Mouse (Mus musculus) spleen, postnatal 14 days (tissue): Measurements from ENCODE around the gene Tmem178.

Experiments used
- DNase-seq, 2 experiments: peaks; one replicate each; pipeline ENCODE4 v3.0.0; 2021 to 2022; ENCODE audit warnings: low spot score in 2 of 2

Tmem178 gene

GRCm38 (mm10) chr17:80944530-80945198 lies at the start of gene Tmem178:
Gene Tmem178, plus strand, starts transcription at chr17:80944632.
- no peak for DNase-seq

GRCm38 (mm10) chr17:80896481-80896880 lies 48.0 kb upstream of the Tmem178 start:
- DNase-seq, result no peak

- no peak for DNase-seq
These were observed 46.6 kb upstream of the Tmem178 start for GRCm38 (mm10) chr17:80897709-80898440.

GRCm38 (mm10) chr17:80899513-80900199 lies 44.8 kb upstream of the Tmem178 start:
- no peak for DNase-seq

- no peak for DNase-seq
These were observed 44.3 kb upstream of the Tmem178 start for GRCm38 (mm10) chr17:80900200-80900520.

- DNase-seq, result no peak
These were observed 42.5 kb upstream of the Tmem178 start for GRCm38 (mm10) chr17:80901885-80902284.

GRCm38 (mm10) chr17:80903121-80903875 lies 41.1 kb upstream of the Tmem178 start:
- no peak for DNase-seq

GRCm38 (mm10) chr17:80904061-80904460 lies 40.4 kb upstream of the Tmem178 start:
- DNase-seq, result no peak

- no peak for DNase-seq
These were observed 28.8 kb upstream of the Tmem178 start for GRCm38 (mm10) chr17:80915666-80916065.

GRCm38 (mm10) chr17:80919261-80919660 lies 25.2 kb upstream of the Tmem178 start:
- no peak for DNase-seq

GRCm38 (mm10) chr17:80921286-80922134 lies 22.9 kb upstream of the Tmem178 start:
- DNase-seq, result no peak

- DNase-seq, result no peak
These were observed 18.9 kb upstream of the Tmem178 start for GRCm38 (mm10) chr17:80925554-80925953.

- no peak for DNase-seq
These were observed 17.3 kb upstream of the Tmem178 start for GRCm38 (mm10) chr17:80927151-80927550.

- no peak for DNase-seq
These were observed 11.7 kb upstream of the Tmem178 start for GRCm38 (mm10) chr17:80932716-80933115.

- no peak for DNase-seq
These were observed 10.9 kb upstream of the Tmem178 start for GRCm38 (mm10) chr17:80933401-80934029.

GRCm38 (mm10) chr17:80935807-80936519 lies 8.5 kb upstream of the Tmem178 start:
- no peak for DNase-seq

- no peak for DNase-seq
These were observed 7.9 kb upstream of the Tmem178 start for GRCm38 (mm10) chr17:80936521-80936920.

GRCm38 (mm10) chr17:80939833-80940232 lies 4.6 kb upstream of the Tmem178 start:
- DNase-seq, result no peak

- no peak for DNase-seq
These were observed 2.6 kb upstream of the Tmem178 start for GRCm38 (mm10) chr17:80941857-80942256.
